Mouse (Mus musculus): ENCODE data around the gene Wdr92. TPM values are rescaled to one million over a fixed set of nuclear protein-coding genes. Genes with fewer than 3 reads are reported as not detected.
A peak's percentile ranks its signal among the peaks of the same experiment; 100 is the strongest.
"Not testable (repeated sequence)": the region's sequence is repeated elsewhere in the genome, so short reads cannot be mapped to it uniquely, and the experiment has no call there.

Wdr92 gene
- polyA plus RNA-seq, 1 experiment, result 13.2 TPM

DNA sequence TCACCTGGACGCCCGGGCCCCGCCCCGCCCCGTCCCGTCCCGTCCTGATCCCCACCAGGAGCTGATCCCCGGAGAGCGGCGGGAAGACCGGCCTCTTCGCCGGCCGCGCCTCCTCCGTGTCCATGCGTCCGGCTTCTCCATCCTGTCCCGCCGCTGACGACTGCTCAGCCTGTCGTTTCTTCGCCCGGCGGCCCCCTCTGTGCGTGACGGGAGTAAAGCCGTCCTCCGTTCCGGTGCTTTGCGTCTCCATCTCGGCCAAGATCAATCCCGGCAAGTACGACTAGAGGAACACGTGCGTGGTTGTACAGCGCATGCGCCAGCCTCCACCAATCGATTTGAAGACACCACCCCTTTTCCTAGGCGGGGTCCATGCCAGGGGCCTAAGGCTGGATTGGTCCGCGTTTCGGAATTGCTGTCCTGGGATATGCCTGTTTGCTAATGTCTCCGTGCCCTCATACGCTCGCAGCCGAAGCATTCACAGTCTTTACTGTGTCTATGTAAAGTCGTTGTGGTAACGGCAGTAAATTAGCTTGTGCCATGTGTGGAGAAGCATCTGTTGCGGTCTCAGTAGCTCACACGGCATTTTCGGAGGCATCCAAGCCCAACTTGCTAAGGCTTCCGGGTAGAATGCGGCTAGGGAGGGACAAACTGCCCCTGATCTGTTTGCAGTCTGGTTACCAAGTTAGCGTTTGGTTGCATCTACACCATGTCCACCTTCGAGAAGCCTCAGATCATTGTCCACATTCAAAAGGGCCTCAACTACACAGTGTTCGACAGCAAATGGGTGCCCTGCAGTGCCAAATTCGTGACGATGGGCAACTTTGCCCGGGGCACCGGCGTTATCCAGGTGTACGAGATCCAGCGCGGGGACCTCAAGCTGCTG lies 29.6 kb downstream of the Wdr92 start, which contains the start of gene Pno1:
Gene Pno1, minus strand, starts transcription at position 311 of the 883 bp plus-strand sequence.
- peak; percentile 99 for DNase-seq (ENCODE audit: low read depth)
- TF ChIP-seq POLR2A (IDR thresholded peaks at IDR 0.05; ENCODE audit: borderline replicate concordance, extremely low read depth, insufficient read depth, insufficient read length, poor library complexity, severe bottlenecking) (0 out of 2 replicates have a peak, but pooled peaks have one; percentile 27), CTCF (IDR thresholded peaks at IDR 0.05; ENCODE audit: borderline replicate concordance, extremely low read depth, insufficient read depth, insufficient read length) (no peak)

DNA sequence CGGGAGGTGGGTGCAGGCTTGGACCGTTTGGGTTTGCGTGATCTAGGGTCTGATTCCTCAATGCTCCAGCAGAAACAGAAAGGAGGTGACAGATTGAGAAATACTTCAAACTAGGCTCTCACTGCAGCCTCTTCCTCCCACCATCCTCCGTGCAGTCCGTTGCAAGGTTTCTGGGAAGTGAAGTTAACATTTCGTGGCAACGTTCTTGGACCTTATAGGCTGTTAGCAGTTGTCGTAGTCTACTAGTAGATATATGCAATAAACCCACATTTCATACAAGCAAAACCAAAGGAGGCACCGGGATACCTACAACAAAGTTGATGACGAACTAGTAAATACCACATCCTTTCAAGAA lies 30.2 kb downstream of the Wdr92 start:
- no peak for DNase-seq (ENCODE audit: low read depth)
- no peak for TF ChIP-seq CTCF (IDR thresholded peaks at IDR 0.05; ENCODE audit: borderline replicate concordance, extremely low read depth, insufficient read depth, insufficient read length)
- TF ChIP-seq POLR2A (IDR thresholded peaks at IDR 0.05; ENCODE audit: borderline replicate concordance, extremely low read depth, insufficient read depth, insufficient read length, poor library complexity, severe bottlenecking), result no peak

DNA sequence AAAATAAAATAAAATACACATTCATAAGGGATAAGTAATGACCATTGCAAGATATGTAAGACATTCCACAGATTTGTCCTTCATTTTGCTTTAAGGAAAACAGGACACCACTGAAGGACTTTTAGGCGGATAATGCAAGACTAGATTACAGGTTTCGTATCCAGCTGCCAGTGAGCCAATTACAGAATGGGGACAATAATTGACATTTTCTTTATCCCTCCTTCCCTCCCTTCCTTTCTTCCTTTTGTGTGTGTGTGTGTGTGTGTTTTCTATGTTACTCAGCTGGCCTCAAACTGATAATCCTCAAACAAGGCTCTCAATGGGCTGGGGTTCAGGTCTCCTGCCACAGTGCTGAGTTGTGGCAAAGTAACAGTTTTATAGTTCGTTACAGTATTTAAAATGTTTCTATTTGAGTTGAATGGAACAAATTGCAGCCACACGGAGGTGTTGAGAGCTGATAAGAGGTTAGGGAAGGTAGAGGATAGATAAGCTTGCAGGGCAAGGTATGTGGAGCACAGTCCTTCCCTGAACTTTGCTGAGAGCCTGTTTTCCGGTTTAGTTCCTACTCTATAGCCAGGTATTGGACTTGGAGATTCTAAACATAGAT lies 31.1 kb downstream of the Wdr92 start:
- DNase-seq (ENCODE audit: low read depth), result no peak

DNA sequence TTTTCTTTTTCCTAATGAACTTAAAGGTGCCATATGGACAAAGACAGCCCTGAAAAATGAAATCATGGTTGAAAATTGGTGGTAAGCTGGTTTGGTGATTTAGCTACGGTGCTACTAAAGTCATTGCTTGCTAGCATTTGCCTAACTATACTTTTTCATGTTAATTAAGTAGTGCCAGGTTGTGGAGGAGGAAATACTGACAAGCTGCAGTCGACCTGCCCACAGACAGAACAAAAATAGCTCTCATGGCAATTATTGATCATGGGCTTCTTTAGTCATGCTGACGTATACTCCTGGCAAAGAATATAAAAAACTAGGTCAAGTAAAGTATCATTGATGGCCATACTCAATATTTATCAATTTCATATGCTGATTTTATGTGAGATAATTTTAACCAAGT lies 33.6 kb downstream of the Wdr92 start:
- TF ChIP-seq CTCF (IDR thresholded peaks at IDR 0.05; ENCODE audit: borderline replicate concordance, extremely low read depth, insufficient read depth, insufficient read length), result no peak
- no peak for DNase-seq (ENCODE audit: low read depth)

More for the DNA sequence above, 31.1 kb downstream of the Wdr92 start:
- no peak for TF ChIP-seq POLR2A (IDR thresholded peaks at IDR 0.05; ENCODE audit: borderline replicate concordance, extremely low read depth, insufficient read depth, insufficient read length, poor library complexity, severe bottlenecking)
- no peak for TF ChIP-seq CTCF (IDR thresholded peaks at IDR 0.05; ENCODE audit: borderline replicate concordance, extremely low read depth, insufficient read depth, insufficient read length)

DNA sequence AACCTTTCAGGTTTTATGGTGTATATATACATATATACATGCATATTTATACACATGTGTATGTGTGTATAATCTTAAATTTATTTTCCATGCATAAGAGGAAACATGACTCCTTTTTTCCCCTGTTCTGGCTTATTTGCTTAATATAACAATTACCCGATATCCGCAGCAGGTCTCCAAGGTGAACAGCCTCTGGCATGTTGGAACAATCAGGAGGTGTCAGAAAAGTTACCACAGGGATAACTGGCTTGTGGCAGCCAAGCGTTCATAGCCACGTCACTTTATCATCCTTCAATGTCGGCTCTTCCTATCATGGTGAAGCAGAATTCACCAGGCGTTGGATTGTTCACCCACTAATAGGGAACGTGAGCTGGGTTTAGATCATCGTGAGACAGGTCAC lies 39.2 kb downstream of the Wdr92 start:
- DNase-seq (ENCODE audit: low read depth), result no peak
- TF ChIP-seq POLR2A (IDR thresholded peaks at IDR 0.05; ENCODE audit: borderline replicate concordance, extremely low read depth, insufficient read depth, insufficient read length, poor library complexity, severe bottlenecking) (no peak), CTCF (IDR thresholded peaks at IDR 0.05; ENCODE audit: borderline replicate concordance, extremely low read depth, insufficient read depth, insufficient read length) (no peak)

DNA sequence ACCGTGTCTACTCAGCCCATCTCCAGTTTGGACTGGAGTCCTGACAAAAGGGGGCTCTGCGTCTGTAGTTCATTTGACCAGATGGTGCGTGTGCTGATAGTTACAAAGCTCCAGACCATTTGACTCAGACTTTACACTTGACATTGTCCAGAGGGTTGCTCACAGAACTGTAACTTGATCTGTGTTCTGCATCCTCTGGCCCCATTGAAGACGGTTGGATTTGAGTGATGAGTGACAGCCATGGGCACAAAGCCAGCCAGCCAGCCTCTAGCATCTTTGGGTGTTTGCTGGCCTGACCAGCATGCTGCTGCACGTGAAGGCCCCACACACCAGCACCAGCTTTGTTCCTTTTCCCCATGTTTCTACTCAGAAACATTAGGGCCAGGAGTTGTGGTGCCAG lies 50.9 kb downstream of the Wdr92 start:
- no peak for DNase-seq (ENCODE audit: low read depth)
- TF ChIP-seq CTCF (IDR thresholded peaks at IDR 0.05; ENCODE audit: borderline replicate concordance, extremely low read depth, insufficient read depth, insufficient read length) (no peak), POLR2A (IDR thresholded peaks at IDR 0.05; ENCODE audit: borderline replicate concordance, extremely low read depth, insufficient read depth, insufficient read length, poor library complexity, severe bottlenecking) (no peak)

DNA sequence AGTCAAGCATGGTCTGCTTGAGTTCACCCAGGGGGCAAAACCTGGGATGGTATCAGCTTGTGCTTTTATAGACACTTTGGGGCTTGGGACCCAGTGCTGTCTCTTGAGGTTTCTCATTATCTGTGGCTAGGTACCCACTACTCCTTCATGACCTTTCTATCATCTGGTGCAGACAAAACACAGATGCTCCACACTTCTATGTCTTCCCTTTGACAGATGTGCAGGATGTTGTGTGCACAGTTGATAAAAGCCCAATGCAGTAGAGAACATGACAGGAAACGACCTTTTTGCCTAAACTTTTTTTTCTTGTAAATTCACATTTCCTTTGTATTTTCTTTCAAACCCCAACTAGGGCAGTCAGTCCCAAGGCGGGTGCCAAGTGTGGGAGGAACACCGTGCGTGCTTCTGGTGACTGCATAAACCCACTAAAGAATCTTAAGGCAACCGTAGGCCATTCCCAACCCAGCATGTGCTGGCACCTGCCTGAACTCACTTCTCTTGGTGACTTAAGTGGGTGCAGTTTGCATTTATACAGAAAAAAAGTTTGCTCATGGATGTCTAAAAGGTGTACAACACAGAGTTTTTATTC lies 54.6 kb downstream of the Wdr92 start:
- no peak for TF ChIP-seq CTCF (IDR thresholded peaks at IDR 0.05; ENCODE audit: borderline replicate concordance, extremely low read depth, insufficient read depth, insufficient read length)

DNA sequence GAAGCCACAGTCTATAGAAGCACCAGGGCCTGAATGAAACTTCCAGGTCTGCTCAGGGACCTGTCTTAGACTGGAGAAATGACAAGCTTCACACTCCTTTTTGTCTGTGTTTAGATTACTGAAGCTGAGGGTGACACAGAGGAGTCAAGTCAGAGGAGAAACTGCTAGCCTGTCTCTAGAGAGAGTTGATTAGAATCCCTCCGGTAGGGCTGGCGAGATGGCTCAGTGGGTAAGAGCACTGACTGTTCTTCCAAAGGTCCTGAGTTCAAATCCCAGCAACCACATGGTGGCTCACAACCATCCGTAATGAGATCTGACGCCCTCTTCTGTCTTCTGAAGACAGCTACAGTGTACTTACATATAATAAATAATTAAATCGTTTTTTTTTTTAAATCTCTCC lies 56.7 kb downstream of the Wdr92 start:
- not testable (repeated sequence) for DNase-seq (ENCODE audit: low read depth)

More for the DNA sequence above, 54.6 kb downstream of the Wdr92 start:
- no peak for DNase-seq (ENCODE audit: low read depth)

DNA sequence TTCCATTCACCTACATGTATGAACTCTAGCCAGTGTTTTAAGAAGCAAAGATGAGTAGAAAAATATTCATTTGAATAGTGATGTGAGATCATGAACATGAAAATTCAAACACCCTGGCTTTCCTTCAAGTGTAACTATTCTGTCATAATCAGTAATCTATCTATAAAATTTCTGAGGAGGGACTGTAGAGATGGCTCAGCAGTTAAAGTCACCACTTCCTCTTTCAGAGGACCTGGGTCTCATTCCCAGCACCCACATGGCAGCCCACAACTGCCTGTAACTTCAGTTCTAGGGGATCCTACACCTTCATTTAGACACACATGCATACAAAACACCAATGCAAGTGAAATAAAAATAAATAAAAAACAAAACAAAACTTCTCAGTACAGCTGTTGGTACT lies 66.8 kb downstream of the Wdr92 start:
- no peak for DNase-seq (ENCODE audit: low read depth)

DNA sequence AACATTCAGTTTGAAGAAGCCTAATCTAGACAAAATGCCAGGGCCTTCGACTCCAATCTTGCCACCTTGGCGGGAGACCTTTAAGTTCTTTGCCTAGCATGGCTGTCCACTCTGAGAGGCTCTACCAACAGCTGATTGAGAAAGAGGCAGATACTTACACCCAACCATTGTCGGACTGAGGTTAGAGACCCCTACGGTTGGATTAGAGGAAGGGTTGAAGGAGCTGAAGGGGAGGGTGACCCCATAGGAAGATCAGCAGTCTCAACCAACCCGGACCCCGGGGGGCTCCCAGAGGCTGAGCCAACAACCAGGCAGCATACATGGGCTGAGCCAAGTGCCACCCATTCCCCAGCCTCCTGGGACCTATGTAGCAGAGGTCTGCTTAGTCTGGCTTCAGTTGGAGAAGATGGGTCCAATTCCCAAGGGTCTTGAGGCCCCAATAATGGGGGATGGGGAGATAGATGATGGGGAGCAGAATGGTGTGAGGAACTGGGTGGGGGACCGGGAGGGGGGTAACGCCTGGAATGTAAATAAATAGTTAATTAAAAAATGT lies 75.0 kb downstream of the Wdr92 start:
- DNase-seq (ENCODE audit: low read depth), result peak; percentile 41

More for the DNA sequence above, 66.8 kb downstream of the Wdr92 start:
- TF ChIP-seq POLR2A (IDR thresholded peaks at IDR 0.05; ENCODE audit: borderline replicate concordance, extremely low read depth, insufficient read depth, insufficient read length, poor library complexity, severe bottlenecking), result no peak
- no peak for TF ChIP-seq CTCF (IDR thresholded peaks at IDR 0.05; ENCODE audit: borderline replicate concordance, extremely low read depth, insufficient read depth, insufficient read length)

DNA sequence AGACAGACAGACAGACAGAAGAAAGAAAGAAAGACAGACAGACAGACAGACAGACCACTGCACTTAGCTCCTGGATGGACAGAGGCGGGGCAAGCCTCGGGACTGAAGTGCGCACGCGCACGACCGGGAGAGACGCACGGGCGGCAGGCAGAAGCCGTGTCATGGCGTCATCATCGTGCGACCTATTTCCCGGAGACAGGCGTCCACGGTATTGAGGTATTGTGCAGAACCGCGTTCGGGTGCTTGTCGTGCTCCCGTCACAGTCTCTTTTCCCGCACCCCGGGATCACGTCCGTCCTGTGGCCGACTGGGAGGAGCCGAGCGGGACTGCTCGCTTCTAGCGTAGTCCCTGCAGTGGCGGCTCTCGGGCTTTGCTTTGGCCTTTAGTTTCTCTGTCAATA lies 75.5 kb downstream of the Wdr92 start, which contains the start of gene C1d:
Gene C1d, plus strand, starts transcription at position 137 of the 400 bp plus-strand sequence.
- TF ChIP-seq CTCF (IDR thresholded peaks at IDR 0.05; ENCODE audit: borderline replicate concordance, extremely low read depth, insufficient read depth, insufficient read length) (no peak), POLR2A (IDR thresholded peaks at IDR 0.05; ENCODE audit: borderline replicate concordance, extremely low read depth, insufficient read depth, insufficient read length, poor library complexity, severe bottlenecking) (peak; percentile 52; the same call in 1 of the 2 replicates)

More for the DNA sequence above, 75.0 kb downstream of the Wdr92 start:
- no peak for TF ChIP-seq POLR2A (IDR thresholded peaks at IDR 0.05; ENCODE audit: borderline replicate concordance, extremely low read depth, insufficient read depth, insufficient read length, poor library complexity, severe bottlenecking)
- no peak for TF ChIP-seq CTCF (IDR thresholded peaks at IDR 0.05; ENCODE audit: borderline replicate concordance, extremely low read depth, insufficient read depth, insufficient read length)

More for the DNA sequence above, 75.5 kb downstream of the Wdr92 start, which contains the start of gene C1d:
- DNase-seq (ENCODE audit: low read depth), result peak; percentile 98
